Mouse (Mus musculus) frontal cortex, postnatal 10 days (tissue): Measurements from ENCODE around the gene Actl6b.
A peak's percentile ranks its signal among the peaks of the same experiment; 100 is the strongest.
"Not testable (repeated sequence)": the region's sequence is repeated elsewhere in the genome, so short reads cannot be mapped to it uniquely, and the experiment has no call there.

Experiments
- DNase-seq, 2 experiments: peaks; one replicate each; pipeline ENCODE4 v3.0.0; 2022; ENCODE audit warnings: low spot score in 2 of 2, mixed read lengths in 1 of 2

Actl6b gene

GRCm38 (mm10) chr5:137600619-137601364 is 47.5 kb downstream of the Actl6b start, which contains the start of gene Mospd3:
Mospd3 (minus strand) TSS chr5:137601058.
- DNase-seq: peak; percentile 89 to 94

GRCm38 (mm10) chr5:137601365-137601729 is 48.0 kb downstream of the Actl6b start:
- DNase-seq: no peak

GRCm38 (mm10) chr5:137607860-137608653 is 54.7 kb downstream of the Actl6b start:
- no peak for DNase-seq

GRCm38 (mm10) chr5:137608654-137609190 is 55.4 kb downstream of the Actl6b start:
- no peak for DNase-seq

- DNase-seq: no peak
These were observed 56.0 kb downstream of the Actl6b start for GRCm38 (mm10) chr5:137609292-137609691.

- no peak for DNase-seq
These were observed 56.7 kb downstream of the Actl6b start for GRCm38 (mm10) chr5:137610056-137610455.

GRCm38 (mm10) chr5:137610548-137611244 is 57.4 kb downstream of the Actl6b start:
- DNase-seq: no peak

- DNase-seq: no peak
These were observed 57.9 kb downstream of the Actl6b start for GRCm38 (mm10) chr5:137611245-137611602.

GRCm38 (mm10) chr5:137613076-137613475 is 59.8 kb downstream of the Actl6b start:
- DNase-seq: no peak

- no peak for DNase-seq
These were observed 60.2 kb downstream of the Actl6b start, which contains the start of gene Pcolce for GRCm38 (mm10) chr5:137613550-137613949. Pcolce (minus strand) TSS chr5:137613784.

- DNase-seq: not testable (repeated sequence)
These were observed 61.6 kb downstream of the Actl6b start for GRCm38 (mm10) chr5:137614921-137615320.

GRCm38 (mm10) chr5:137615347-137615746 is 62.0 kb downstream of the Actl6b start:
- no peak for DNase-seq
